Mouse (Mus musculus): ENCODE results near the gene Cd200r1.
"Not testable (repeated sequence)": the region's sequence is repeated elsewhere in the genome, so short reads cannot be mapped to it uniquely, and the experiment has no call there.

Gene Cd200r1

GRCm38 (mm10) chr16:44766320-44766892 is 870 bp downstream of the Cd200r1 start:
- no peak for DNase-seq (ENCODE audit: extremely low spot score, low spot score)

GRCm38 (mm10) chr16:44767506-44767905 is 2.0 kb downstream of the Cd200r1 start:
- no peak for DNase-seq (ENCODE audit: extremely low spot score, low spot score)

GRCm38 (mm10) chr16:44767967-44768366 is 2.4 kb downstream of the Cd200r1 start:
- DNase-seq (ENCODE audit: extremely low spot score, low spot score), result no peak

- DNase-seq (ENCODE audit: extremely low spot score, low spot score), result no peak
Measured at GRCm38 (mm10) chr16:44772577-44772976, 7.0 kb downstream of the Cd200r1 start.

- DNase-seq (ENCODE audit: extremely low spot score, low spot score), result no peak
Measured at GRCm38 (mm10) chr16:44773673-44774072, 8.1 kb downstream of the Cd200r1 start.

- DNase-seq (ENCODE audit: extremely low spot score, low spot score), result no peak
Measured at GRCm38 (mm10) chr16:44774201-44774600, 8.7 kb downstream of the Cd200r1 start.

- DNase-seq (ENCODE audit: extremely low spot score, low spot score), result no peak
Measured at GRCm38 (mm10) chr16:44778538-44779147, 13.1 kb downstream of the Cd200r1 start.

GRCm38 (mm10) chr16:44779494-44779893 is 14.0 kb downstream of the Cd200r1 start:
- no peak for DNase-seq (ENCODE audit: extremely low spot score, low spot score)

- no peak for DNase-seq (ENCODE audit: extremely low spot score, low spot score)
Measured at GRCm38 (mm10) chr16:44780751-44781150, 15.2 kb downstream of the Cd200r1 start.

- DNase-seq (ENCODE audit: extremely low spot score, low spot score), result no peak
Measured at GRCm38 (mm10) chr16:44786934-44787333, 21.4 kb downstream of the Cd200r1 start.

- DNase-seq (ENCODE audit: extremely low spot score, low spot score), result no peak
Measured at GRCm38 (mm10) chr16:44794416-44794815, 28.9 kb downstream of the Cd200r1 start.

GRCm38 (mm10) chr16:44805976-44806375 is 40.4 kb downstream of the Cd200r1 start:
- DNase-seq (ENCODE audit: extremely low spot score, low spot score), result no peak

GRCm38 (mm10) chr16:44810223-44810622 is 44.7 kb downstream of the Cd200r1 start:
- DNase-seq (ENCODE audit: extremely low spot score, low spot score), result not testable (repeated sequence)

GRCm38 (mm10) chr16:44811544-44811943 is 46.0 kb downstream of the Cd200r1 start, which contains the start of gene Cd200r4:
TSS of gene Cd200r4 (plus strand) at chr16:44811733.
- DNase-seq (ENCODE audit: extremely low spot score, low spot score), result no peak

GRCm38 (mm10) chr16:44812468-44813065 is 47.0 kb downstream of the Cd200r1 start:
- no peak for DNase-seq (ENCODE audit: extremely low spot score, low spot score)

GRCm38 (mm10) chr16:44818010-44818409 is 52.5 kb downstream of the Cd200r1 start:
- no peak for DNase-seq (ENCODE audit: extremely low spot score, low spot score)

GRCm38 (mm10) chr16:44820545-44820944 is 55.0 kb downstream of the Cd200r1 start:
- DNase-seq (ENCODE audit: extremely low spot score, low spot score), result no peak

- DNase-seq (ENCODE audit: extremely low spot score, low spot score), result no peak
Measured at GRCm38 (mm10) chr16:44832286-44832685, 66.8 kb downstream of the Cd200r1 start.

- not testable (repeated sequence) for DNase-seq (ENCODE audit: extremely low spot score, low spot score)
Measured at GRCm38 (mm10) chr16:44833189-44833588, 67.7 kb downstream of the Cd200r1 start.
